Mouse (Mus musculus) CH12.LX (cell line): ENCODE results near the gene Reps1.

Experiments
- CHD1 ChIP-seq: IDR thresholded peaks from 2 replicates; pipeline ENCODE4 v1.6.1; 2012; ENCODE audit warnings: low read depth, low read length, improper control_type of control experiment, inconsistent platforms
- EP300 ChIP-seq: IDR thresholded peaks from 2 replicates; pipeline ENCODE4 v1.6.1; 2011; ENCODE audit warnings: low read length, improper control_type of control experiment
- IRF4 ChIP-seq: IDR thresholded peaks from 2 replicates; pipeline ENCODE4 v1.6.1; 2014; ENCODE audit warnings: low read depth, mild to moderate bottlenecking, inconsistent platforms, low read length, improper control_type of control experiment
- MYC ChIP-seq: IDR thresholded peaks from 2 replicates; pipeline ENCODE4 v1.6.1; 2011; ENCODE audit warnings: low read depth, mild to moderate bottlenecking, improper control_type of control experiment, low read length

DNA sequence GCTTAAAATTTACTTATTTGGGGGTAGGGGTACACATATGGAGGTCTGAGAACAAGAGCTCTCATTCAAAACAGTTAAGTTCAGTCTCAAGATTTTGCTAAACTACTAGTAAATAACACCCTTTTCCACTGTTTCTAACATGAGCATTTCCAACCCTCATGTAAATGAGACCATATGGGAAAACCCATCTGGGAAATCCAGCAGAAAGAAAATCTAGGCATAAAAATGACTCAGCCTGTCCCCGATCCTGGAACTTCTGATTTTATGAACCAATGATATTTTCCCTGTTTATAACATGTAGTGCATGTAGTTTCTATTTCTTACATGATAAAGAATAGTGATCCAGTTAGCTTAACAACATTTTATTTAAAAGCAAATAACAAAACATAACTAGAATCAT is 34.8 kb upstream of the Reps1 start:
- TF ChIP-seq IRF4 (no peak), MYC (no peak), EP300 (no peak), CHD1 (no peak)
